Mouse (Mus musculus): ENCODE data around the gene Hoxc10. TPM values are rescaled to one million over a fixed set of nuclear protein-coding genes. Genes with fewer than 3 reads are reported as not detected.

Gene Hoxc10
- polyA plus RNA-seq, 1 experiment from 2014 or later, result not detected

MicroRNAs encoded within 50 kb of the gene (microRNA counts, 519-probe panel; counts per million panel counts)
- 19.7 counts per million for microRNA mmu-miR-615-3p
- microRNA mmu-miR-615-5p, result 19.7 counts per million

Small RNAs within 50 kb of the gene (microRNA-seq; reads per million reads assigned to microRNA genes)
- gene Mir196a-2, result 36.5 reads per million, percentile 42 among the genes with 10 or more reads in this experiment
- gene Mir615, result 112 reads per million, percentile 55 among the genes with 10 or more reads in this experiment

Other genes starting within 250 kb of the Hoxc10 start
- gene Calcoco1, start 244.6 kb upstream of the Hoxc10 start, polyA plus RNA-seq (2015; fragmentation: Nextera tagmentation; extraction: Ambion mirVana), result 48.0 and 51.4 TPM in 2 replicates
- gene Hoxc13, start 45.7 kb upstream of the Hoxc10 start, polyA plus RNA-seq (2015; fragmentation: Nextera tagmentation; extraction: Ambion mirVana), result not detected in 2 replicates
- not detected in 2 replicates for gene Hoxc12, start 30.0 kb upstream of the Hoxc10 start, polyA plus RNA-seq (2015; fragmentation: Nextera tagmentation; extraction: Ambion mirVana)
- gene Hoxc11, start 12.4 kb upstream of the Hoxc10 start, polyA plus RNA-seq (2015; fragmentation: Nextera tagmentation; extraction: Ambion mirVana), result not detected in 2 replicates
- gene Hoxc5, start 647 bp downstream of the Hoxc10 start, polyA plus RNA-seq (2015; fragmentation: Nextera tagmentation; extraction: Ambion mirVana), result 0.57 and 0.72 TPM in 2 replicates
- 0.06 TPM in 1 of 2 replicates, not detected in the other for gene Hoxc9, start 9.6 kb downstream of the Hoxc10 start, polyA plus RNA-seq (2015; fragmentation: Nextera tagmentation; extraction: Ambion mirVana)
- 0.10 TPM in 1 of 2 replicates, not detected in the other for gene Hoxc8, start 23.8 kb downstream of the Hoxc10 start, polyA plus RNA-seq (2015; fragmentation: Nextera tagmentation; extraction: Ambion mirVana)
- 0.20 and 0.26 TPM in 2 replicates for gene Hoxc6, start 31.5 kb downstream of the Hoxc10 start, polyA plus RNA-seq (2015; fragmentation: Nextera tagmentation; extraction: Ambion mirVana)
- gene Hoxc4, start 52.1 kb downstream of the Hoxc10 start, polyA plus RNA-seq (2015; fragmentation: Nextera tagmentation; extraction: Ambion mirVana), result 1.4 and 1.5 TPM in 2 replicates
- gene Smug1, start 200.3 kb downstream of the Hoxc10 start, polyA plus RNA-seq (2015; fragmentation: Nextera tagmentation; extraction: Ambion mirVana), result 16.1 and 17.6 TPM in 2 replicates